Mouse (Mus musculus) adrenal gland (tissue): Measurements from ENCODE around the gene Zic1.

ENCODE experiments used
- intact Hi-C: fragments of 180-260 bp; cut with DNase I; formaldehyde crosslinking; loops from one replicate; pipeline ENCODE4 v1.15.1; 2025
- long read RNA-seq, 2 experiments: library from polyadenylated mRNA; unstranded; transcript quantifications; one replicate each; pipeline ENCODE4 v2.0.0; 2020; ENCODE audit warnings: borderline replicate concordance in 1 of 2; ENCODE audit not compliant: insufficient replicate concordance in 1 of 2

Gene Zic1
- long read RNA-seq, experiment 1, result 0 reads
- long read RNA-seq, experiment 2, result 0 reads

DNA sequence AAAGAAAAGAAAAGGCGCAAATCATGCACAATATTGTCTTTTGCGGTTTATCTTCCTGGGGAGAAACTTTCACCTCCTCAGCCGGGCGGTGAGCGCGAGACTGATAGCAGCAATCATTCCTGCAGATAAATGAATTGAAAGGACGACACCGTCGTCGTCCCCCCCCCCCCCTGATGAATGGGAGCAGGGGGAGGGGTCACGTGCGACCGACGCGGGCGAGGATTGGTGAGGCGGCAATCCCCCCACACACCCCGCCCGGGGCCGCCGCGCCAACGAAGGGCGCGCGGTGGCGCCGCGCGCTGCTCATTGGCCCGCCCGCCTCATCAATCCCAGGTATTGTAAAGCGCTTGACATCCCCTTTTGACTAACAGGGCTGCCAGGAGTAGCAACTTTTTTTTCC, at the start of gene Zic1:
TSS of gene Zic1 (minus strand) at position 147 of the 400 bp plus-strand sequence.
- intact Hi-C loops, result no loop called here

DNA sequence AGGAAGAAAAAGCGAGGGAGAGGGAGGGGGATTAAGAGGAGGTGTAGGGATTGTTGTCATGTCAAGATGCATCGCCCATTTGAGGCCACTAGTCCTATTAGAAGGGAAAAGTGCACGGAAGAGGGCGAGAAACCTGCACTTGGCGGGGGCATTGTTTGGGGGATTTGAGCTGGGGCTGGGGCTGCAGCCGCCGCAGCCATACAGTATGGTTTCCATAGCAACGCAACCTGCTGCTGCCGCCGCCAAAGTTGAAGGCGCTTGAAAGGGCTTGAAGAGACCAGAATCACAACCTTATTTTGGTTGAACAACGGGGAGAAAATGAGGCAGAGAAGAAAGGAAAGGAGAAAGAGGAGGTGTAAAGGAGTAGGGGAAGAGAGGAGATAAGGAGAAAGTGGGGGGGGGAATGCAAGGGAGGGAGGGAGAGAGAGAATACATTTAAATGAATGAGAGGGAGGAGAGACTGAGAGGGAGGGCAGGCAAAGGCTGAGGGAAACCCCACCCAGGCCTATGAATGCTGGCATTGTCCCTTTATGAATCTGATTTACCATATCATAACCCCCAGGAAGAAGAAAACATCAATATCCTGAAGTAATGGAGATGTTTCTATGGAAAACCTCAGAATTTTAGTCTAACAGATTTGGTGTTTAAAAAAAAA, 48.5 kb upstream of the Zic1 start:
- intact Hi-C loops, result no loop called here

- intact Hi-C loops, result no loop called here
Measured at GRCm38 (mm10) chr9:91409771-91410170, 44.2 kb upstream of the Zic1 start.

DNA sequence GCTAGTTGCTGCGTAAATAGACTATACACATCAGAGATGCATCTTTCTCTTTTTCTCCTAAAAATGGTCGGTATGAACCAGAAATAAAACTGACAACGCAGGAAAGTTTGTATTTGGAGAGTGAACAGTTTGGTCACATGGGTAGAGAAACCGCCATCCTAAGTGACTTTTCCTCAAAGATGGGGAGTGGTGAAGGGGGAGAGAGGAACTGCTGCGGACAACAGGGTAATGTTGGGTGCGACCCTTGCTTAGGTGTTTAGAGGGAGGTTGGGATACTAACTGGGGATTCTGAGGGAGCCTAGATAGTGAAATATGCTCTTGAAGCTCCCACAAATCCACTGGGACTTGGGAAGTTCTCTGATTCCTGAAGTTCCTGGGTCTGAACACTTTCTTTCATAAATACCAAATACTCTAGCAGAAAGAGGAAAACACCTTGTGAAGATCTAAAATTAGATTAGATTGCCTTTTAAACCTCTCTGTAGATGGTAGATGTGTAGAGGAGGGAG, 40.7 kb upstream of the Zic1 start:
- intact Hi-C loops, result no loop called here

DNA sequence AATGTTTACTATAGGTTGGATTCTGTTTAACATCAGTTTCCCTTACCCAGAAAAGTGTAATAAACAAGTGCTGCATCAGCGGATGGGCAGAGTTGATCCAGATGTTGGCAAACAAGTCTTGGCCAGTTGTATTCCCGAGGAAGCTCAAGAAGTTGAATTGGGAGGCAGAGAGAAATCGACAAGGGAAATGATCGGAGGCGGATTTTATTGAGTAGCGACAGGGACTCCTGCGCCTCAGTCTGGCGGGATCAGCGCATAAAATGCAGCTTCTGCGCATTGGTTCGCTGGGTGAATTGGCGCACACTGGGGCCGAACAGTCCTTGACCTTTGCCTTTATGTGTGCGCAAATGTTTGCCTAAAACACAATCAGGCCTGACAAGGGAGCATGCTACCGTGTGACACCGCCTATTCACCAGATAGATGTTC, 40.2 kb upstream of the Zic1 start:
- intact Hi-C loops, result no loop called here

DNA sequence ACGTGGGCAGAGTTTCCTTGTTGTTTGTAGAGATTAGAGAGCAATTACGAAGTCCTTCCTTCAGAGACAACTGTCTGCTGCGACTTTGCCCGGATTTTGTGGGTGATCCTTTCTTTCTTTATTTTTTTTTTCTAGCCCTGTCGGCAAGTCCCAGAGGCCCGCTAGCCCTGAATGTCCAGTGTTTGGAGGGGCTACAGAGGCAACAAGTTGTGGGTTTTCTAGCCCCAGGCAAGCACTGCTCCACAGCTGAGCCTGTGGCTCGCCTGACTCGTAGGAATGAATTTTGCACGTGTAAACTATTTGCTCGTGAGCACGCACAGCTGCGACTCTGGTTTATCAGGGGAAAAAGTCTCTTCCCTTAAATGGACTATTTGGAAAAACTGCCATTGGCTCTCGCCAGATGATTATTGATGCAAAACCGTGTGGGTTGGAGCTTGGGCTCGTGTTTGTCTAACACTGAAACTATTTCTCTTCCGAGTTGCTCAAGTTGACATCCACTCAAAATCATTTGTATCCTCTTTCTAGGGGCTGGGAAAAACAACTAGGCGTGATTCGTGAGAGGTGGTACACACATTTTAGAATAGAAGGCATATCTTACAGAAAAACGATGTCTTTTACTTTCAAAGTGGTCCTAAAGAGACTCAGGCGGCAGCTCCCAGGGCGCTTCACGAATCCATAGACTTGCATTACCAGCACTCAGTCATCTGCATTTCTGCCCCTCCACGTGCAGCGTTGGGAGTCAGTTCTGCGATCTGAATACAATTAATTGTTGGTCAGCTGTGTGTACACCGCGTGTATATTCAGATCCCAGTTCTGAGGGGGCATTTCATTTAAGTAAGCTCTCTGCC, 39.5 kb upstream of the Zic1 start:
- intact Hi-C loops, result no loop called here

GRCm38 (mm10) chr9:91404229-91404628, 38.6 kb upstream of the Zic1 start:
- intact Hi-C loops, result no loop called here

DNA sequence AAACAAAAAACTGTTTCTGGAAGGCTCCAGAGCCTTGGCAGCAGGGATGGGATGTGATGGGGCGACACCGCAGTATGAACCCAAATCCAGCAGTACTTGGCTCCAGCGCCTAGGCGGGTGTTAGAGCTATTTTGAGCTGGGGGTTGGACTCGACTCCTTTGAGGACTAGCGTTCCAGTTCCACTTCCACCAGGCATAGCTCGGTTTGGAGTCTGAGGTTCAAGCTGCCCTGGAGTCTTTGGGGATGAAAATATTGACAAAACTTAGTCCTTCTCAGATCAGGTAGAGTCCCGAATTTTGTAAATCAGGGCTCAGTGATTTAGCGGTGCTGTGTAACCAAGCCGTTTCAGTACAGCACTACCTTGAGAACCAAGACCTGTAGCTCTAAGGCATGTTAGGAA, 35.9 kb upstream of the Zic1 start:
- intact Hi-C loops, result no loop called here

- intact Hi-C loops, result no loop called here
Measured at GRCm38 (mm10) chr9:91400482-91401093, 35.0 kb upstream of the Zic1 start.

- intact Hi-C loops, result no loop called here
Measured at GRCm38 (mm10) chr9:91399976-91400375, 34.4 kb upstream of the Zic1 start.

- intact Hi-C loops, result no loop called here
Measured at GRCm38 (mm10) chr9:91395066-91395772, 29.6 kb upstream of the Zic1 start.

DNA sequence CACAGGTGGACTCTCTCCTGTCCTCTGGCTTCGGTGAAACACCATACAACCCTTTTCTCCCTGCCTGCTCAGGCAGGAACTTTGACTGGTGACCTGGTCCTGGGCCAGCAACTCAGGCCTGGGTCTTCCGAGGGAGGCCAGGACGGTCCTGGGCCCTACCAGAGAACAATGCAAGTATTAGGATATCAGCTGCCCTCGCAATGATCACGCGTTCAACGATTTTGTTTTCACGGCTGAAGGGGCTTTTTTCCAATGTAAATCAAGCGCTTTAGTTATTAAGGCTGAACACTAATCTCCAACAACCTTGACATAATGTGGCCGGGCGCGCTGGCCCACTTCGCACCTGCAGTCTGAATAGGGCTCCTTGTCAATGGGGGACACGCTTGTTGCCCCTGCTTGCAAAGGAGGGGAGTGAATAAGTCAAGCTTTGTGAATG, 28.6 kb upstream of the Zic1 start:
- intact Hi-C loops, result no loop called here

GRCm38 (mm10) chr9:91393376-91394068, 27.9 kb upstream of the Zic1 start:
- intact Hi-C loops, result no loop called here

DNA sequence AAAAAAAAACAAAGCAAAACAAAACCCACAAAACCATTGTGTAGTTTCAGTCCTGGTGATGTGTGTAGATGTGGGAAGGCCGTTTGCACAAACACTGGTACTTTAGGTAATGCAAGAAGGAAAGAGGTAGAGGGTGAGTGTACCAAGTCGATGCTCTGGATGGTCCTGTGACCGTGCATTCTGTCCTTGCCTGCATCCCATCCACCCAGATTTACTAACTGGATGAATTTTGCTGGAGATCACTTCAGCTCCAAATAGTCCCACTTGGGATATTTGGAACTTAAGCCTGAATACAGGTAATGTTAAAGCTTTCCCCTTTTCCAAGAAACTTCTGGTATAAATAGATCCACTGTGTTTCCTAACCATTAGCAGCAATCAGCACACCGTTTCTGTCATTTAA, 22.6 kb upstream of the Zic1 start:
- intact Hi-C loops, result no loop called here

DNA sequence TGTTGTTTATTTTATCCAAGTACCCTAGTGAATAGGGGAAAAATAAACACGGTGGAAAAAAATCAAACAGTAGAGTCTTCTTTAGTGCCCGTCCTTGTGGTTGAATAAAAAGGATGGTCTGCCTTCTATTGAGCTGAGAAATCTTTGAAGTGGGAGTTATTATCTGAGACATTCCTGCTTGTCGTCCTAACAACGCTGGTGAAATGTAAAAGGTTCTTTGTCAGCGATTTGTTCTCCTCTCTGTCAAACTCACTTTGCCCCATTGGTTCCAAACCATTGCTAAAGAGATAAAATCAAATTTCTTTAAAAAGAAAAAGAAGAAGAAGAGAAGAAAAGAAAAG, 22.1 kb upstream of the Zic1 start:
- intact Hi-C loops, result no loop called here

DNA sequence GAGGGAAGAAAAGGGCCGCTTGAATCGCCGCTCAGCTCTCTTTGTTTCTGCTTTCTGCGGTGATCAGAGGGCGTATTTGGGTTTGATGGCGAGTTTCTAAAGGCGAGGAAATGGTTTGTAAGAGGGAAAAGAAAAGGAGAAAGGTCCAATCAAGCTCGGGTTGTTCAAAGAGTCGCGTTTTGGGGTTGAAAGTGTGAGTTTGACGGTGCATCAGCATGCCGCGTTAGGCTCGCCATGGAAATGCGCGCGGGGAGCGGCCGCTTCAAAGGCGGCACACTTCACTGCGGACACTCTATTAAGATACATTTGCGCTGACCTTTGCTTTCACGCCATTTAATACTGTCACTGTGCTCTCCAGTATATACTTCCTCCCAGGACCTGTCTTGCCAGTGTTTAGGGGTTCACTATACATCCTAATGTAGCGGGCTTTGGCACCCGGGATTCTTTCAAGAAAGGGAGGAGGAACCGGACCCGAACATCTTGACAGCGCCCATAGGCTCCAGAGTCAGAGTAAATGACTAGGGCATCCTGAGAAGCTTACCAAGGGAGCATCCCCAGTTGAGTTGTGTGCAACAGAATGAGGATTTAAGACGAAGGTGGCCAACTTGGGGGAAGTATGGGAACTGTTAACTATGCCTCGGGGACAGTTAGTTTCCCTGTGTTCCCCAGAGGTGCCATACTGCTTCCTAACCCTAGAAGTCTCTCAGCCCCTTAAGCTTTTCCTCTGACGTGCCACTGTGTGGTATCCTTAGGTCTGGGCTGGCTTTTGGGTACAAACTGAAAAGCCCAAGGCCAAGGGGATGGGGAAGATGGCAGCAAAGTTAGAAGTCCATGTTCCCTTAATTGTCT, 21.5 kb upstream of the Zic1 start:
- intact Hi-C loops, result no loop called here

- intact Hi-C loops, result no loop called here
Measured at GRCm38 (mm10) chr9:91386502-91386890, 20.9 kb upstream of the Zic1 start.

- intact Hi-C loops, result no loop called here
Measured at GRCm38 (mm10) chr9:91385561-91386430, 20.2 kb upstream of the Zic1 start.
